Mouse (Mus musculus) liver, adult 2 months (tissue): ENCODE measurements around the gene Mphosph6. TPM values are rescaled to one million over a fixed set of nuclear protein-coding genes. Genes with fewer than 3 reads are reported as not detected.

Source experiments
- DNase-seq: peaks from one replicate; pipeline ENCODE4 v3.0.0-alpha.2; 2011; ENCODE audit warnings: low read depth, low spot score; ENCODE audit errors: extremely low read depth
- H3K27ac ChIP-seq: fragments of 200-500 bp; replicated peaks from 2 replicates; pipeline ENCODE4 v1.5.1; 2012; ENCODE audit warnings: low read depth, mild to moderate bottlenecking, control low read depth, inconsistent platforms, low read length; ENCODE audit not compliant: insufficient read depth
- H3K27me3 ChIP-seq: fragments of 200-500 bp; 2 replicates; pipeline ENCODE4 v1.6.1; 2012; ENCODE audit warnings: mild to moderate bottlenecking, moderate library complexity, low read length, inconsistent platforms; ENCODE audit not compliant: control insufficient read depth, insufficient read depth
- H3K36me3 ChIP-seq: fragments of 200-500 bp; 2 replicates; pipeline ENCODE4 v1.6.1; 2012; ENCODE audit warnings: low read length, inconsistent platforms; ENCODE audit not compliant: control insufficient read depth, insufficient read depth
- H3K4me1 ChIP-seq: fragments of 200-500 bp; 2 replicates; pipeline ENCODE4 v1.6.1; 2011; ENCODE audit warnings: low read length; ENCODE audit not compliant: control insufficient read depth, insufficient read depth
- H3K4me3 ChIP-seq: fragments of 200-500 bp; 2 replicates; pipeline ENCODE4 v1.5.1; 2011; ENCODE audit warnings: low read depth, mild to moderate bottlenecking, control low read depth, low read length, moderate library complexity; ENCODE audit not compliant: insufficient read depth
- H3K79me2 ChIP-seq: fragments of 200-500 bp; 2 replicates; pipeline ENCODE4 v1.6.1; 2012; ENCODE audit warnings: inconsistent platforms, mild to moderate bottlenecking, low read length, moderate library complexity; ENCODE audit not compliant: control insufficient read depth, insufficient read depth
- H3K9ac ChIP-seq: fragments of 200-500 bp; 2 replicates; pipeline ENCODE4 v1.6.1; 2012; ENCODE audit warnings: low read depth, mild to moderate bottlenecking, control low read depth, inconsistent platforms, low read length
- CTCF ChIP-seq: fragments of 200-500 bp; IDR thresholded peaks from 2 replicates; pipeline ENCODE4 v1.5.1; 2011; ENCODE audit warnings: low read depth, low read length, control low read depth
- POLR2A ChIP-seq: fragments of 200-500 bp; IDR thresholded peaks from 2 replicates; pipeline ENCODE4 v1.6.1; 2011; ENCODE audit warnings: low read length, control low read depth; ENCODE audit not compliant: insufficient read depth; ENCODE audit errors: extremely low read depth
- WGBS: fragments of 180-500 bp; shearing (Covaris S2); methylation state at CpG from one replicate; pipeline ENCODE4 v1.1.7; 2018; 5-methylcytosine and 5-hydroxymethylcytosine counted together
- polyA plus RNA-seq: library from polyadenylated mRNA; depleted of rRNA; stranded (reverse); fragments of >200 nt; gene quantifications from 2 replicates; pipeline ENCODE4 v1.2.3, GENCODE M21; 2012
- total RNA-seq: library from RNA; depleted of rRNA; stranded (reverse); fragments of >200 nt; gene quantifications from 2 replicates; pipeline ENCODE4 v1.2.3, GENCODE M21; 2014

Mphosph6 gene
- total and polyA plus RNA-seq, 2 experiments = 1.2 to 3.4 TPM

GRCm38 (mm10) chr8:117764625-117765024 is 37.1 kb downstream of the Mphosph6 start:
- DNase-seq = no peak
- TF ChIP-seq CTCF = no peak
- TF ChIP-seq POLR2A = no peak
- Histone ChIP-seq H3K4me3 (no peak overlapping the region), H3K27ac (no peak overlapping the region), H3K9ac (no peak overlapping the region), H3K36me3 (peaks cover 9% of the 10 kb centered on the region), H3K27me3 (no peaks in the 10 kb centered on the region), H3K4me1 (no peaks in the 10 kb centered on the region), H3K79me2 (no peaks in the 10 kb centered on the region)
- WGBS = 57% methylated on average over 4 of the region's 4 CpGs

- peaks cover 21% of the 10 kb centered on the region for H3K36me3 ChIP-seq
- 79% methylated on average over 6 of the region's 6 CpGs for WGBS
- H3K27me3 ChIP-seq = no peaks in the 10 kb centered on the region
- no peaks in the 10 kb centered on the region for H3K79me2 ChIP-seq
- H3K9ac ChIP-seq = no peak overlapping the region
- H3K27ac ChIP-seq = no peak overlapping the region
- H3K4me3 ChIP-seq = no peak overlapping the region
- TF ChIP-seq CTCF (no peak), POLR2A (no peak)
- no peak for DNase-seq
- H3K4me1 ChIP-seq = no peaks in the 10 kb centered on the region
Measured at GRCm38 (mm10) chr8:117762776-117763175, 39.0 kb downstream of the Mphosph6 start.

GRCm38 (mm10) chr8:117757900-117758299 is 43.8 kb downstream of the Mphosph6 start:
- no peak for DNase-seq

GRCm38 (mm10) chr8:117749436-117749835 is 52.3 kb downstream of the Mphosph6 start:
- Histone ChIP-seq H3K4me1 (peaks cover 19% of the 10 kb centered on the region), H3K4me3 (no peak overlapping the region), H3K36me3 (peaks cover 41% of the 10 kb centered on the region), H3K27me3 (no peaks in the 10 kb centered on the region), H3K9ac (no peak overlapping the region), H3K27ac (no peak overlapping the region), H3K79me2 (peaks cover 2% of the 10 kb centered on the region; the same call in 1 of the 2 replicates)
- TF ChIP-seq POLR2A (no peak), CTCF (no peak)
- 69% methylated on average over 2 of the region's 2 CpGs for WGBS
- DNase-seq = no peak

More at GRCm38 (mm10) chr8:117757900-117758299, 43.8 kb downstream of the Mphosph6 start:
- no peak overlapping the region for H3K4me3 ChIP-seq
- peaks cover 49% of the 10 kb centered on the region for H3K36me3 ChIP-seq
- WGBS = 86% methylated on average over 11 of the region's 11 CpGs
- H3K79me2 ChIP-seq = no peaks in the 10 kb centered on the region
- no peak overlapping the region for H3K9ac ChIP-seq
- no peaks in the 10 kb centered on the region for H3K4me1 ChIP-seq
- TF ChIP-seq POLR2A (no peak), CTCF (no peak)
- no peak overlapping the region for H3K27ac ChIP-seq
- no peaks in the 10 kb centered on the region for H3K27me3 ChIP-seq

DNA sequence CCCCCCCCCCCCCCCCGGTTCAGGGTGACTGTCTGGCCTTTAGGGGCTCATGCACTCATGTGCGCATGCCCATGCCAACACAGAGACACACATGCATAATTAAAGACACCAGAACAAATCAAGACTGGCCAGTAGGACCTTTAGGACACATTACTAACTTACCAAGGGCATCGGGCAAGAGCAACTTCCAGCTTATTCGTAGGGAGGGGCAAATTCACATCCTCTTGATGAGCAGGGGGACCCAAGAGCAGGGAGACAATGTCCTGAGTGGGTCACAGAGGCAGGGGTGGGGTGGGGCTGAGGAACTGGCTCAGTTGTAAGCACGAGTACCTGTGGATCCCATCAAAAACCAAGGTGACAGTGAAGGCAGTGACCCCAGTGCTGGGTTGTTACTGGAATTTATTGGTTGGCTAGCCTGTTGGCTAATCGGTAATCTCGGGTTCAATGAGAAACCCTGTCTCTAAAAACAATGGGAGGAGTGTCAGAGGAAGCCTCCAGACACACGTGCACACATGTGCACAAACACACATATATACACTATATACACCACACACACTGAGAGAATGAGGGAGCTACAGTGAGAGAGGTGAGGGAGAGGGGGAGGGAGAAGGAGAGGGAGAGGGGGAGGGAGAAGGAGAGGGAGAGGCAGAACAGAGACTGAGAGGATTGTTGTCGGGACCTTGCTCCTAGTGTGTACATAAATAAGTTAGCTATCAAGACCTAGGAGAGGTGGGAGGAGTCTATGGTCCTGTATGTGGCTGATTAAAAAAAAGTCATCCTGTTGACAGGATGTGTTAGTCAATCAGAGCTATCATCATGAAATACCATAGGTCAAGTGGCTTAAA is 53.6 kb downstream of the Mphosph6 start:
- Histone ChIP-seq H3K79me2 (peaks cover 2% of the 10 kb centered on the region; the same call in 1 of the 2 replicates), H3K27ac (peak overlapping the region; percentile 40; the same call in 1 of the 2 replicates), H3K4me1 (peaks cover 19% of the 10 kb centered on the region), H3K27me3 (no peaks in the 10 kb centered on the region), H3K9ac (no peak overlapping the region), H3K36me3 (peaks cover 33% of the 10 kb centered on the region), H3K4me3 (no peak overlapping the region)
- WGBS = 32% methylated on average over 9 of the region's 9 CpGs
- peak; percentile 36 for DNase-seq
- no peak for TF ChIP-seq CTCF
- no peak for TF ChIP-seq POLR2A

GRCm38 (mm10) chr8:117747428-117747827 is 54.3 kb downstream of the Mphosph6 start:
- peaks cover 2% of the 10 kb centered on the region; the same call in 1 of the 2 replicates for H3K79me2 ChIP-seq
- no peak for DNase-seq
- peaks cover 21% of the 10 kb centered on the region for H3K4me1 ChIP-seq
- peaks cover 28% of the 10 kb centered on the region for H3K36me3 ChIP-seq
- no peak for TF ChIP-seq CTCF
- TF ChIP-seq POLR2A = no peak
- WGBS = 5% methylated on average over 2 of the region's 2 CpGs
- H3K27me3 ChIP-seq = no peaks in the 10 kb centered on the region
- no peak overlapping the region for H3K9ac ChIP-seq
- peak overlapping the region; percentile 58 for H3K27ac ChIP-seq
- H3K4me3 ChIP-seq = no peak overlapping the region
